Mouse (Mus musculus) adrenal gland, postnatal 36 days (tissue): ENCODE measurements around the gene Sphkap. TPM values are rescaled to one million over a fixed set of nuclear protein-coding genes. Genes with fewer than 3 reads are reported as not detected.

Experiments
- DNase-seq, 2 experiments: peaks; one replicate each; pipeline ENCODE4 v3.0.0; 2021; ENCODE audit warnings: mixed read lengths in 1 of 2
- total RNA-seq, 2 experiments: library from RNA; stranded (reverse); gene quantifications; 2 replicates each; pipeline ENCODE4 v1.2.3; 2021

Gene Sphkap
- total RNA-seq, 2 experiments from 2014 or later: 4.4 to 10.7 TPM

- no peak for DNase-seq
Measured at GRCm38 (mm10) chr1:83297137-83298076, 110.6 kb downstream of the Sphkap start.

DNA sequence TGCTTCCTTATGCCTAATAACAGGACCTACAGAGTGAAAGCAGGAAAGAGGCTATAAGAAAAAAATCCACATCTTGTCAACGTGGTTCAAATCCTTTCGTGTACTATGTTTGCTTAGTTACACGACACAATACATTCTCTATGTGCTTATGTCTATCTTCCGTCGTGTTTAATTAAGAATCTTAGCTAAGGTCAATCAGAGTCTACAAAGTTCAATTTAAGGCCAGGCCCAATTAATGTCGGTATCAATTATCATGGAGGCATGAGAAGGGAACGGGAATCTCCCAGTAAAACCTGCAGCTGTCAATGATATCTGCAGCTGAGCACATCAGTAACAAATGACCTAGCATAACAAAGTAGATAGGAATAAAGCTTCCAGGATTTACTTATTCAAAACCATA lies 122.1 kb downstream of the Sphkap start:
- no peak for DNase-seq

- DNase-seq: no peak
Measured at GRCm38 (mm10) chr1:83277044-83277443, 131.0 kb downstream of the Sphkap start.

DNA sequence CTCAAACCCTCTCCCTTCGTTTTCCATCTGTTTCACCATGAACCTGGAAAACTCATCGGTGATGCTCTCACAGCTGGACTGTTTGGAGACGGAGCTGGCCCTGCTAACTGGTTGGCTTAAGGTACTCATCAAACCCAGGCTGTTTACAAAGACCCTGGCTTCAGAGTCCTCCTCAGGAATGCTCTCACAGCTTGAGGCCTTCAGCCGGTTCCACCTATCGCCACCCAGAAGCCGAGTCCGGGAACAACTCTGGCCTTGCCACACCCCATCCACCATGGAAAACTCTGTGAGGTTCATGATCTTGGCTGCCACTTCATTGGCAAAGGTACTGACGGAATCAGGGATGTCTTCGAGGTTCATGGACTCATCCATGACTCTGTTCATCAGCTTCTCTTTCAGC lies 131.4 kb downstream of the Sphkap start:
- no peak for DNase-seq

- DNase-seq: no peak
Measured at GRCm38 (mm10) chr1:83251746-83252145, 156.3 kb downstream of the Sphkap start.

- no peak for DNase-seq
Measured at GRCm38 (mm10) chr1:83248235-83248746, 159.7 kb downstream of the Sphkap start.

GRCm38 (mm10) chr1:83227946-83228345 lies 180.1 kb downstream of the Sphkap start:
- no peak for DNase-seq

DNA sequence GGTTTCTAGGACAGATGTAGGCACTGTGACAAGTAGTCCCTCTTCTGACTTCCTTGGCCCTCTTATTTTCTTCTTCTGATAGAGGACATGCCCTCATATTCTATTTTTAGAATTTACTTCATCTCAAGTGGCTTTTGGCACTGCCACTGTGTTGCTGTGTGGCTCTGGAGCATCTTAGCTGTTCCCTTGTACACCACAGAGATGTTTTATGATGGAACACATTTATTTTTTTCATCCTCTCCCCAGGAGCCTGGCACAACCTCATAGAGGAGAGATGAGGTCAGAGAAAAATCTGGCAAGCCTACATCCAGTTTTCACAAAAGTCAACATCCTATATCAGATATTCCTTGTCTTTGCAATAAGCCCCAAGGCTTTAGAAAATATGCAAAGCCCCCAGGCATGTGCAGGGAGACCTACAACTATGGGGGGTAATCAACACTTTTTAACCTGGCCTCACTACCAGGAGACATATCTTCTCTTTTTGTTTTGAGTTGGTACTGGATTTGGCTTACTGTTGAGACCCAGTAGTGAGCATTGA lies 183.5 kb downstream of the Sphkap start:
- DNase-seq: no peak

DNA sequence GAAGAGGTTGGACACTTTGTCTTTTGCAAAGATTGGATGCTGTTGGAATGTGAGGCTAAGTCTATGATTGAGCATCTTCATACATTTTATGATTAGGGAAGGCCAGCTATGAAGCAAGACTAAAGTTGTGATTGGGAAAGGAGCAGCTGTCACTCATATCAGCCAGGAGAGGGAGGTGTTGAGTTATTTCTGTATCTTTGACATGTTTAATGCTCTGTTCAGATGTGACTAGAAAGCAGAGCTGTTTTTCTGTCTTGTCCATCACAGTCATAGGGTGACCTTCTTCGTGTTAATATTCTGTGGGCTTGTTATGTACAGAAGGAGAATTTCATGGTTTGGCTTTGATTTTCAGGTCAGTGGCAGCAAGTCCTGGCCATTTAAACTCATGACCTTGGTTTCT lies 184.9 kb downstream of the Sphkap start:
- DNase-seq: no peak

- DNase-seq: peak in 1 of 2 experiments; percentile 5
Measured at GRCm38 (mm10) chr1:83218260-83218659, 189.7 kb downstream of the Sphkap start.

GRCm38 (mm10) chr1:83209981-83210380 lies 198.0 kb downstream of the Sphkap start:
- DNase-seq: no peak

Other genes with a start within 250 kb of the Sphkap start
- not detected for gene Daw1, start 248.4 kb downstream of the Sphkap start, total RNA-seq